Mouse (Mus musculus): ENCODE measurements around the gene Fam172a.

DNA sequence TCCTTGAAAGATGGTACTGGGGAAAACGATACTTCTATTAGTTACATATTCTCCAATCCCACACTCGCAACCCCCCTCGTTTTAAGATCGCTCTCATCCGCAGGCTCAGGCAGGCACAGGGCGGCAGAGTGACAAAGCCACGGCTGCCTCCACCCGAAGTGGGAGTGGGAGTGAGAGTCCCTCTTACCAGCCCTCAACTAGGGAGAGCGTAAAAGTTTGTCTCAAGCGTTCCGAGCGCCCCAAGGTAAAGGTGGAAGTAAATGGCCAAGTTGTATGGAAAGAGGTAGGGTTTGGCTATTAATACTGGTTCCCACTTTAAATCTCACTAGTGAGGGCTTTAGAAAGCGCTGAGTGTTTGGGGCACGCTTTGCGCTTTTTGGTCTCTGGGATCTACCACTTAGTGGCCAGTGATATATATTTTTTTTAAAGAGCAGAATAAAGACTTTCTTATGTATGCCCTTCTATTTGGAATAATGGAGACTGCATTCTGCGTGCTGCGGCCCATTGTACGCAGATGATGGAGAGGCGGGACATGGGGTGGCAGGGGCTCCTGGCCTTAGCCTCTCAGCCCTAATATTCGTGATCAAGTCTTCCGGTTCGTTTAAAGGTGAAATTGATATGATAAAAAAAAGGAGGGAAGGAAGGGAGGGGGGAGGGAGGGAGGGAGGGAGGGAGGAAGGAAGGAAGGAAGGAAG, 500.2 kb downstream of the Fam172a start:
- no peak for TF ChIP-seq CTCF (IDR thresholded peaks at IDR 0.05; ENCODE audit: extremely low read depth, insufficient read depth, low read length)
- no peak; the same call in 1 of the 2 replicates for TF ChIP-seq POLR2A (IDR thresholded peaks at IDR 0.05; ENCODE audit: extremely low read depth, insufficient read depth, low read length)

Data from cortical plate, adult 2 months (tissue).